Mouse (Mus musculus): Measurements from ENCODE around the gene Strap. TPM values are rescaled to one million over a fixed set of nuclear protein-coding genes. Genes with fewer than 3 reads are reported as not detected.
A peak's percentile ranks its signal among the peaks of the same experiment; 100 is the strongest.

The Strap gene
- polyA plus RNA-seq, 1 experiment from 2014 or later, result 77.7 TPM

DNA sequence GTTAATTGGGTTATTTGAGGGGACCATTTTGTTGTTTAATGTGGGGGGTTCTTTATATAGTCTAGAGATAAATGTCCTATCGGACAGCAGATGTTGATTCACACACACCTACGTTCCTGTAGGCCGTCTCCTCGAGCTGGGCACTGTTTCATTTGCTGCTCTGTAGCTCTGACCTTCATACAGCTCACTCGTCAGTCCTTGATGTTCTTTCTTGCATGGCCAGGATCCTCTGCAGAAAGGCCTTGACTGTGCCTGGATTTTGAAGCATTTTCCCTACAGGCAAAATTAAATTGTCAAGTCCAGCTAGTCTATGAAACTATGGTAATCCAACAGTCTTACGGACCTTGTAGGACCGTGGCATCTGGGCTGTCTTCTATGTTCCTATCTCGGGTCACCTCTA, 39.8 kb upstream of the Strap start:
- H3K36me3 ChIP-seq (ENCODE audit: control insufficient read depth, insufficient read depth, low read length), result no peaks in the 10 kb centered on the region
- H3K4me1 ChIP-seq (replicated peaks; ENCODE audit: control insufficient read depth, insufficient read depth), result no peaks in the 10 kb centered on the region
- no peak overlapping the region for H3K4me2 ChIP-seq (replicated peaks; ENCODE audit: low read depth)
- TF ChIP-seq EP300 (optimal IDR thresholded peaks at IDR 0.05) (no peak), CTCF (IDR thresholded peaks at IDR 0.05; ENCODE audit: low read depth) (no peak)
- WGBS, result 88% methylated on average over 8 of the region's 8 CpGs
- DNase-seq (ENCODE audit: low spot score), result no peak
- H3K27ac ChIP-seq (replicated peaks), result no peak overlapping the region
- H3K4me3 ChIP-seq (ENCODE audit: low read depth, low read length), result no peak overlapping the region
- no peaks in the 10 kb centered on the region for H3K9me3 ChIP-seq (ENCODE audit: control insufficient read depth, low read length)
- no peaks in the 10 kb centered on the region for H3K27me3 ChIP-seq (ENCODE audit: control insufficient read depth, insufficient read depth, low read length)
- no peak for ATAC-seq (ENCODE audit: low FRiP score, low TSS enrichment)
- no peak overlapping the region for H3K9ac ChIP-seq (ENCODE audit: low read length)

DNA sequence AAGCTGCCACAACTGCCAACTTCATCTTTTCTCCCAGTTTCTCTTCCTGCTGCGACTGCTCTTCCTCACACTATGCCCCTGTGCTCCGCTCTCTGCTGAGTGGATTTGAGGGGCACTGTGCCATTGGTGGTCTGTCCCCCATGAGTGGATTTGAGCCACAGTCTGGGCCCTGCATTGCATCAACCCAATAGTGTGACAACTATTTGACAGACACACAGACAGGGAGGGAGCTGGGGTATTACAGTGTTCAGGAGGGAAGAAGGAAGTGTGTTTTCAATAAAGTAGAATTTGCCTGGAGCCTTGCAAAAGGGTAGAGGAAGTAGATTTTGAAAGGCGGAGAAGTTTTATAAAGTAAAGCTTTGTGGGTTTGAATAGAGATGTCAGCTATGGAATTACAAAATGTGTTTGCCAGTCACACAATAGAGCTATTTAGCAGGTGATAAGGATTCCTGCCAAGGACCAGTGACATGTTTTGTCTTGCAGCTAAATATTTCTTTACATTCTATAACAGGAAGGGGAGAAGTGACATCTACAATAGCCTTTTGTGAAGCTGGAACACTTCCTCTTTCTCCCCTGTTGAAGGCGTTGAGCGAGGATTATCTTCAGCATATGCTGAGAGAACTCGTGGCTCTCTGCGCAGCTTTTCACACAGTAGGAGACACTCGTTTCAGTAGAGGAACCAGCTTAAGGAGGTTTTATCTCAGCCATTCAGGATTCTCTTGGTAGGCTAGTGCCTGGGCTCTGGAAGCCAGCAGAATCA, 38.3 kb upstream of the Strap start:
- Histone ChIP-seq H3K9me3 (ENCODE audit: control insufficient read depth, low read length) (no peaks in the 10 kb centered on the region), H3K27me3 (ENCODE audit: control insufficient read depth, insufficient read depth, low read length) (no peaks in the 10 kb centered on the region), H3K36me3 (ENCODE audit: control insufficient read depth, insufficient read depth, low read length) (no peaks in the 10 kb centered on the region), H3K4me1 (replicated peaks; ENCODE audit: control insufficient read depth, insufficient read depth) (no peaks in the 10 kb centered on the region), H3K4me2 (replicated peaks; ENCODE audit: low read depth) (no peak overlapping the region), H3K27ac (replicated peaks) (peak overlapping the region; percentile 35), H3K4me3 (ENCODE audit: low read depth, low read length) (no peak overlapping the region), H3K9ac (ENCODE audit: low read length) (no peak overlapping the region)
- TF ChIP-seq EP300 (optimal IDR thresholded peaks at IDR 0.05), result no peak
- TF ChIP-seq CTCF (IDR thresholded peaks at IDR 0.05; ENCODE audit: low read depth), result no peak
- ATAC-seq (ENCODE audit: low FRiP score, low TSS enrichment) (peak; percentile 47), DNase-seq (ENCODE audit: low spot score) (no peak)
- 56% methylated on average over 8 of the region's 8 CpGs for WGBS

DNA sequence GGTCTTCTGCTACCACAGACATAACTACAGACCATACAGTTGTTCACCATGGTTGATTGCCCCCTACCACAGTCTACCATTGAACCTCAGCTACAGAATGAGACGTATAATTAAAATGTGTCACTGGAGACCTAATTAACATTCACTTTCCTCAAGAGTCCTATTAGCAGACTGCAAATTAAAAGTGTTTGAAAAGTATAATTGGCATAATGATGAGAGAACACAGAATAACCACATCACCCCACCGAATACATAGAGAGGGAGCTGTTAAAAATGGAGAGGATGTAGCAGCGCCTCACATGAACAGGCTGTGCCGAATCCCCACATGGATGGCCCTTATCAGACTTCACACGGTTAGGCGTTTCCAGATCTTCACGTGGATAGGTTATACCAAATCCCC, 35.4 kb upstream of the Strap start:
- H3K27ac ChIP-seq (replicated peaks), result no peak overlapping the region

DNA sequence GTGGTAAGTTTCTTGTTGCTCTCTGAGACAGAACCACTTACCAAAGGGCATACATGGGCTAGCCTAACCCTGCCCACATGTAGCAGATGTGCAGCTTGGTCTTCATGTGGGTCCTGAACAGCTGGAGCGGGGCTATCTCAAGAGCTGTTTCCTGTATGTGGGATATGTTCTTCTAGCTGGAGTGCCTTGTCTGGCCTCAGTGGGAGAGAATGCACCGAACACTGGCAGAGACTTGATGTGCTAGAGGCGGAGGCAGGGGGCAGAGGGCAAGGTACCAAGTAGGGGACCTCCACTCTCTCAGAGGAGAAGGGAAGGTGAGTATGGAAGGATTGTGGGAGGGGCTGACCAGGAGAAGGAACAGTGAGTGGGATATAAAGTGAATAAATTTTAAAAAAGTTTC, 32.7 kb upstream of the Strap start:
- Histone ChIP-seq H3K4me3 (ENCODE audit: low read depth, low read length) (no peak overlapping the region), H3K4me1 (replicated peaks; ENCODE audit: control insufficient read depth, insufficient read depth) (no peaks in the 10 kb centered on the region), H3K9ac (ENCODE audit: low read length) (no peak overlapping the region), H3K9me3 (ENCODE audit: control insufficient read depth, low read length) (no peaks in the 10 kb centered on the region), H3K36me3 (ENCODE audit: control insufficient read depth, insufficient read depth, low read length) (no peaks in the 10 kb centered on the region), H3K4me2 (replicated peaks; ENCODE audit: low read depth) (no peak overlapping the region), H3K27me3 (ENCODE audit: control insufficient read depth, insufficient read depth, low read length) (no peaks in the 10 kb centered on the region), H3K27ac (replicated peaks) (no peak overlapping the region)
- 83% methylated on average over 3 of the region's 3 CpGs for WGBS
- ATAC-seq (ENCODE audit: low FRiP score, low TSS enrichment), result no peak
- no peak for TF ChIP-seq CTCF (IDR thresholded peaks at IDR 0.05; ENCODE audit: low read depth)
- TF ChIP-seq EP300 (optimal IDR thresholded peaks at IDR 0.05), result no peak
- DNase-seq (ENCODE audit: low spot score), result no peak

More for the DNA sequence above, 35.4 kb upstream of the Strap start:
- ATAC-seq (ENCODE audit: low FRiP score, low TSS enrichment), result no peak
- Histone ChIP-seq H3K36me3 (ENCODE audit: control insufficient read depth, insufficient read depth, low read length) (no peaks in the 10 kb centered on the region), H3K4me2 (replicated peaks; ENCODE audit: low read depth) (no peak overlapping the region), H3K9ac (ENCODE audit: low read length) (no peak overlapping the region), H3K4me3 (ENCODE audit: low read depth, low read length) (no peak overlapping the region), H3K4me1 (replicated peaks; ENCODE audit: control insufficient read depth, insufficient read depth) (no peaks in the 10 kb centered on the region), H3K27me3 (ENCODE audit: control insufficient read depth, insufficient read depth, low read length) (no peaks in the 10 kb centered on the region), H3K9me3 (ENCODE audit: control insufficient read depth, low read length) (no peaks in the 10 kb centered on the region)
- no peak for TF ChIP-seq EP300 (optimal IDR thresholded peaks at IDR 0.05)
- TF ChIP-seq CTCF (IDR thresholded peaks at IDR 0.05; ENCODE audit: low read depth), result no peak
- WGBS, result 90% methylated on average over 7 of the region's 7 CpGs
- no peak for DNase-seq (ENCODE audit: low spot score)

DNA sequence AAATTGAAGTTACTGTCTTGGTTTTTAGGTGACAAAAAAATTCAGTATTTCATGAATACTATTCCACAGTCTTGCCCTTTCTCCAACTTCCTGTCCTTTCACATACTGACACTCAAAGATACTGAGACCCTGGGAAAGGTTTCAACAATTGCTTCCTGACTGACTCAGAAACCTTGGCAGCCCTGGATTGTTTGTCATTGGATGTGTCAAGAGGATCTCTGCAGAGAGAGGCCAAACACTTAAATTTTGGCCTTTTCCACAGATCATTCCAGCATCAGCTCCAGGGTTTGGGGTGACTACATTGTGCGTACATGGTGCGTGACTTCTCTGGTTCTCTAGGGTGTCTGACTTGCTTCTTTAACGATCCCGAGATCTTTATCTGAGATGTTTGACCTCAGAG, 32.0 kb upstream of the Strap start:
- ATAC-seq (ENCODE audit: low FRiP score, low TSS enrichment), result no peak
- H3K4me1 ChIP-seq (replicated peaks; ENCODE audit: control insufficient read depth, insufficient read depth), result no peaks in the 10 kb centered on the region
- H3K9ac ChIP-seq (ENCODE audit: low read length), result no peak overlapping the region
- H3K27me3 ChIP-seq (ENCODE audit: control insufficient read depth, insufficient read depth, low read length), result no peaks in the 10 kb centered on the region
- WGBS, result 47% methylated on average over 4 of the region's 4 CpGs
- no peak overlapping the region for H3K27ac ChIP-seq (replicated peaks)
- H3K4me3 ChIP-seq (ENCODE audit: low read depth, low read length), result no peak overlapping the region
- H3K9me3 ChIP-seq (ENCODE audit: control insufficient read depth, low read length), result no peaks in the 10 kb centered on the region
- H3K4me2 ChIP-seq (replicated peaks; ENCODE audit: low read depth), result no peak overlapping the region
- TF ChIP-seq EP300 (optimal IDR thresholded peaks at IDR 0.05) (no peak), CTCF (IDR thresholded peaks at IDR 0.05; ENCODE audit: low read depth) (no peak)
- no peaks in the 10 kb centered on the region for H3K36me3 ChIP-seq (ENCODE audit: control insufficient read depth, insufficient read depth, low read length)
- DNase-seq (ENCODE audit: low spot score), result no peak

DNA sequence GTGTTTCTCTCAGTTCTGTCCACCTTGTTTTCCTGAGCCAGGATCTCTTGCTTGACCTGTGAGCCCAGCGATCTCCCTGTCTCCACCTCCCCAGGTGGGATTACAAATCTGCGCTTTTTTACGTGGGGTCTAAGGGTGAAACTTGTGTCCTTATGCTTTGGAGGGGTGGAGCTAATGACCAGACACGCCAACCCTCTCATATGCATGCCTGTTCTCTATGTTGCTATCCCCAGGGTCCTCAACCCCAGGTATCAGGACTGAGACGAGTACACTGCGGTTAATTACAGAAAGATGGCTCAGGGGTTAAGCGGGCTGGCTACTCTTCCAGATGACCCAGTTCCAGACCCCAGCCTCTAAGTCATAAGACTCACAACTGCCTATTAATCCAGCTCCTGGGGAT, 31.4 kb upstream of the Strap start:
- DNase-seq (ENCODE audit: low spot score), result no peak
- Histone ChIP-seq H3K4me3 (ENCODE audit: low read depth, low read length) (no peak overlapping the region), H3K4me2 (replicated peaks; ENCODE audit: low read depth) (no peak overlapping the region), H3K36me3 (ENCODE audit: control insufficient read depth, insufficient read depth, low read length) (no peaks in the 10 kb centered on the region), H3K27ac (replicated peaks) (no peak overlapping the region), H3K4me1 (replicated peaks; ENCODE audit: control insufficient read depth, insufficient read depth) (no peaks in the 10 kb centered on the region), H3K9me3 (ENCODE audit: control insufficient read depth, low read length) (no peaks in the 10 kb centered on the region), H3K9ac (ENCODE audit: low read length) (no peak overlapping the region), H3K27me3 (ENCODE audit: control insufficient read depth, insufficient read depth, low read length) (no peaks in the 10 kb centered on the region)
- 79% methylated on average over 7 of the region's 7 CpGs for whole genome bisulfite sequencing
- ATAC-seq (ENCODE audit: low FRiP score, low TSS enrichment), result no peak
- TF ChIP-seq EP300 (optimal IDR thresholded peaks at IDR 0.05), result no peak
- no peak for TF ChIP-seq CTCF (IDR thresholded peaks at IDR 0.05; ENCODE audit: low read depth)

Measured in stomach, postnatal 0 days (tissue).